18 mouse cellular contexts compared by ENCODE assay signal in the genomic region with DNA sequence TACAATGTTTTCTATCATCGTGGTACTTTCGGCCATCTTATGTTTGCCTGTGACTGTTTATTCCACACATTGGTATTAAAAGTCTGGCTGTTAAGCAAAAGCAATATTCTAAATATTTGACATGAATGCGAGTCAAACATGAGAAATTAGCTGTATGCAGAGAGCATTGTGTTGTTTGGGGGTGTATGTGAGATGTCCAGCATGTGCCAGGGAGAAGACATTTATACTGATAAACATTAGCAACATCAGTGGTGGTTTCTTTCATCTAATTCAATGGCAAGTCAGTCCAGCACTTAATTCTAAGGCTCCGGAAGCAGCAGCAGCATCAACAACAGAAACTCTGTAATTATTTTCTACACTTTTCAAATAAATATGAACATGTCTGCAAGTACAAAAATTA.
DNase-seq lines count a peak whose midpoint lies in the region; ATAC-seq and TF ChIP-seq lines count a peak whose summit lies in the region.
"Had no signal": no experiment of that assay in that cellular context is flagged by ENCODE, and none has a peak within 500 bp of the region (broad histone marks: within the 10 kb centered on the region; RNA-seq: fewer than 3 reads in every experiment).

No protein-coding gene starts in this region.

- TF ChIP-seq CTCF in lung, embryonic 14.5 days (IDR thresholded peaks at IDR 0.05; ENCODE audit: low read depth), result no peak

- H3K27me3 ChIP-seq in lung, embryonic 14.5 days (ENCODE audit: insufficient read depth, low read length), result no peaks in the 10 kb centered on the region
- H3K27me3 ChIP-seq: CH12.LX, Patski had no signal

- no peaks in the 10 kb centered on the region for H3K36me3 ChIP-seq in lung, embryonic 14.5 days (ENCODE audit: insufficient read depth)
- H3K36me3 ChIP-seq: G1E had no signal

- no peaks in the 10 kb centered on the region for H3K9me3 ChIP-seq in lung, embryonic 14.5 days (ENCODE audit: low read depth, low read length)
- H3K9me3 ChIP-seq: G1E had no signal

- ATAC-seq in lung, embryonic 14.5 days (ENCODE audit: insufficient read depth), result peak; percentile 63; the same call in 1 of the 2 replicates
- ATAC-seq: activated CD4-positive, CD25-positive, alpha-beta regulatory T cell, adult 4 months; CD4-positive, CD25-positive, alpha-beta regulatory T cell, adult 4 months; Patski had no signal

- no peak overlapping the region for H3K4me2 ChIP-seq in lung, embryonic 14.5 days

- WGBS in lung, embryonic 14.5 days, result 54% methylated on average over 4 of the region's 4 CpGs

- peak; percentile 60 for DNase-seq in lung, embryonic 14.5 days
- DNase-seq in lung, postnatal 25 days (ENCODE audit: low spot score), result no peak
- DNase-seq: adrenal gland, adult 2 months; adrenal gland, adult 8-10 months; adrenal gland, postnatal 10 days; adrenal gland, postnatal 14 days; adrenal gland, postnatal 25 days; adrenal gland, postnatal 36 days; B cell, adult 2 months; cerebellum, adult 11 months; cerebellum, adult 11-12 months; cerebellum, adult 18-20 months; cerebellum, adult 2 months had no signal

- H3K4me1 ChIP-seq in lung, embryonic 14.5 days (ENCODE audit: insufficient read depth), result peaks cover 10% of the 10 kb centered on the region

- no peak overlapping the region for H3K9ac ChIP-seq in lung, embryonic 14.5 days

- H3K27ac ChIP-seq in lung, embryonic 14.5 days (ENCODE audit: low read depth), result no peak overlapping the region

- H3K4me3 ChIP-seq in lung, embryonic 14.5 days (ENCODE audit: low read depth, low read length), result no peak overlapping the region
